Mouse (Mus musculus) T-helper 1 cell (primary cell): ENCODE measurements around the gene Tmem19.
"Not testable (repeated sequence)": the region's sequence is repeated elsewhere in the genome, so short reads cannot be mapped to it uniquely, and the experiment has no call there.

Source experiments
- in situ Hi-C: fragments of 300-600 bp; cut with MboI, MseI; formaldehyde crosslinking; loops from one replicate; pipeline ENCODE4 v1.15.1; 2025; ENCODE audit warnings: high pct_unique_total_duplicates

Tmem19 gene

DNA sequence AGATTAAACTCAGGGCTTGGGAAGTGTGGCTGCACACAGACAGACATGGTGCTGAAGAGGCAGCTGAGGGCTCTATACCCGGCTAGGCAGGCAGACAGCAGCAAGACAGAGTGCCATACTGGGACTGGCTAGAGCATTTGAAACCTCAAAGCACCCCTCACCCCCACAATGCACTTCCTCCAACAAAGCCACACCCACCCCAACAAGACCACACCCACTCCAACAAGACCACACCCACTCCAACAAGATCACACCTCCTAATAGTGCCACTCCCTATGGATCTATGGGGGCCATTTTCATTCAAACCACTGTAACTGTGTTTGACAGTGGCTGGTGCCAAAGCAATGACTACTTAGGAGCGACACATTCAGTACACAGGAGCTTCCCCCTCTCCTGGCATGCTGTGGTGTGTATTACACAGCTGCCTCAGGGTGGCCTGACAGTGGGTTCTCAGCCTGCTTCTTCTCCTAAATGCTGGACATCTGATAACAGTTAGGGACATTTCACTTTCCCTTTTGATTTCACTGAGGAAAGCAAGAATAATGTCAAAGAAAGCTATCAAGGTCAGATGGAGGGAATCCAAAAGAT, 11.4 kb downstream of the Tmem19 start:
- in situ Hi-C loops, result loop anchor here (25.0 kb wide), 1 partner anchor 1236 kb away; the partner anchor contains the start of gene Cnot2

GRCm38 (mm10) chr10:115349509-115349908, 12.8 kb downstream of the Tmem19 start:
- in situ Hi-C loops, result loop anchor here (10.0 kb wide), 1 partner anchor 385 kb away; no protein-coding TSS in a partner anchor

GRCm38 (mm10) chr10:115349029-115349428, 13.3 kb downstream of the Tmem19 start:
- in situ Hi-C loops, result loop anchor here (10.0 kb wide), 1 partner anchor 384 kb away; no protein-coding TSS in a partner anchor

DNA sequence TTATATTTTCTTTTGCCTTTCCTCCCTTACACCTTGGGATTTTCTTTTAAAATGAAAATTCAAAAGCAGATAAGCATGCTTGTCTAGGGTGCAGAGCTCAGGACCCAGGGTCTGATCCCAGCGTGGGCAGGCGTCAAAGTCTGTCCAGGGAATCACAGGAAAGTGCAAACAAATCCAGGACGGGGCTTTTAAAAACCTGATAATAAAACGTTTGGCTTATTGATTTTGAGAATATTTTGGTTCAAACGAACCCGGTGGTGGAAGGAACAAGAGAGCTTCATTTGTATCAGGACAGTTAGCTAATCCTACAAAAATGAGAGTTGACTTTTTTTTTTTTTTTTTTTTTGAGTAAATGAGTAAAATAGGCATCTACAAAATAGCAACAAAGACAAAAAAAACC, 14.2 kb downstream of the Tmem19 start:
- in situ Hi-C loops, result loop anchor here (10.0 kb wide), 1 partner anchor 383 kb away; no protein-coding TSS in a partner anchor

DNA sequence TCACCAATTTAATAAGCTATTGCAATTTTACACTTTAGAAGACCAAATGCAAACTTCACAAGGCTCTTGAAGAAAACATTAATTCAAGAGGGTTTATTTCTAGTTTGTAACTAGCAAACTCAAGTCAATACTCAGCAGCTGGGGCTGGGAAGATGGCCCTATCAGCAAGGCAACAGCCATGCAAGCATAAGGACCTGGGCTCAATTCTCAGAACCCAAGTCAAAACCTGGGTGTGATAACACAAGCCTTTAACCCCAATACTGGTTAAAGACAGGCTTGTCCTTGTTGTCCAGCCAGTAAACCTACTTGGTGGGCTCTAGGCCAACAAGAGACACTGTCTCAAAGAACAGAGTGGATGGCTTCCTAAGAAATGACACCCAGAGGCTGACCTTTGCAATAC, 15.9 kb downstream of the Tmem19 start:
- in situ Hi-C loops, result loop anchor here (10.0 kb wide), 1 partner anchor 382 kb away; no protein-coding TSS in a partner anchor

- in situ Hi-C loops, result loop anchor here (5.0 to 10.0 kb wide), 2 partner anchors 378 to 439 kb away; no protein-coding TSS in a partner anchor
Measured at GRCm38 (mm10) chr10:115342771-115343425, 19.4 kb downstream of the Tmem19 start.

GRCm38 (mm10) chr10:115339820-115340328, 22.4 kb downstream of the Tmem19 start:
- in situ Hi-C loops, result loop anchor here (5.0 to 10.0 kb wide), 3 partner anchors 375 to 1675 kb away; no protein-coding TSS in a partner anchor

GRCm38 (mm10) chr10:115336901-115337300, 25.4 kb downstream of the Tmem19 start:
- in situ Hi-C loops, result loop anchor here (10.0 kb wide), 1 partner anchor 1678 kb away; no protein-coding TSS in a partner anchor

GRCm38 (mm10) chr10:115333528-115333927, 28.8 kb downstream of the Tmem19 start:
- in situ Hi-C loops, result loop anchor here (5.0 to 10.0 kb wide), 2 partner anchors 54 to 1681 kb away; no protein-coding TSS in a partner anchor

DNA sequence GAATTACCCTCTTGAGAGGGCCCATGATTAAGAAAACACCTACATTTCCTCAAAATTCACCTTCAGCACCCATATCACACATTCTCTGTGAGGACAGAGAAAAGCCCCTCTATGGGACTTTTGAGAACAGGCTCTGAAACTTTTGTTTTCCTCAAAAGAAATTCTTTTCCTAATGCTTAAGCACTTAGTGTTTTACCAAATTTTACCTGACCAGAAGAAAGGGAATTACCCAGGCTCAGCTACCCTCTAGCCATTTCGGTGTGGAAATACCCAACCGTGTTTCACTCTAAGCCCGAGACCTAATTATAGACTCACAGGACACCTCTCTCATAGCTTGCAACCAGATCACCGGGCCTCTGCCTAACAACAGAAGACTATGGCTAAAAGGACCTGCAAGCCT, 29.3 kb downstream of the Tmem19 start:
- in situ Hi-C loops, result loop anchor here (5.0 to 10.0 kb wide), 2 partner anchors 54 to 1682 kb away; no protein-coding TSS in a partner anchor

DNA sequence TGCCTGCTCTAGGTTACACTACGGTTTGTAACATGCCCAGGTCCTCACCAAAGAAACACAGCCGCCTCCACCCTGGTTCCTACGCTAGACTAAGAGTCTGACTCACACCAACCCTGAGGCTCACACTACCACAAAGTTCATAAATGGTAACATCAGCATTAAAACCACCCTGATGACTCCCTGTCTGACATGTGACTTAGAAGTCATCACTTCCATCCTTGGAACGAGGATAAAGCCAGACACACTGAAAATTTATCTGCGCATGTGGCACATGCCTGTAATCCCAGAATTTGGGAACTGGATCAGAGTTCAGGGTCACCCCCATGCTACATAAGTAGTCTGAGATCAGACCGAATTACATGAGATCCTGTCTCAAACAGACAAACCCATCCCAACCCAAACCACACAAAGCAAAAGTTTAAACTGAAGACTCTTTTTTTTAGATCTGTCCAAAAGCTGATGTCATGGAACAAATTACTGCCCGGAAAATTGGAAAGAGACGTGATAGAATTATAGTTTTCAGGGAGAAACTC, 29.8 kb downstream of the Tmem19 start:
- in situ Hi-C loops, result loop anchor here (5.0 to 10.0 kb wide), 2 partner anchors 55 to 1682 kb away; no protein-coding TSS in a partner anchor

DNA sequence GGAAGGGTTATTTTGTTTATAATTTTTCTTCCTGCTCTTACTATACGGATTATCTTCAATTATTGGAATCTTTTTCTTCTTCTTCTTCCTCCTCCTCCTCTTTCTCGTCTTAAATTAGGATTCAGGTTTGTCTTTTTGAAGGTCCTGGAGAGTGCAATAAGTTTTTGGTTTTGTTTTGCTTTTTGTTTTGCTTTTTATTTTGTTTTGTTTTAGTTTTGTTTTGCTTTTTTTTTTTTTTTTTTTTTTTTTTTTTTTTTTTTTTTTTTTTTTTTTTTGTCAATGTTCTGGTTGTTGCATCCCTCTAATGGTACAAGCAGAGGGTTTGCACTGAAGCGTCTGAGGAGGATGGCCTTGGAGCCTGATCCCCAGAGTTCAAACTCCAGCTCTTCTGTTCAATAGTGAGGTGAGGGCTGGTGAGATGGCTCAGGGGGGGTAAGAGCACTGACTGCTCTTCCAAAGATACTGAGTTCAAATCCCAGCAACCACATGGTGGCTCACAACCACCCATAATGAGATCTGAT, 33.2 kb downstream of the Tmem19 start:
- in situ Hi-C loops, result loop anchor here (10.0 kb wide), 1 partner anchor 286 kb away; no protein-coding TSS in a partner anchor

- in situ Hi-C loops, result loop anchor here (10.0 kb wide), 1 partner anchor 286 kb away; no protein-coding TSS in a partner anchor
Measured at GRCm38 (mm10) chr10:115328514-115328913, 33.8 kb downstream of the Tmem19 start.

GRCm38 (mm10) chr10:115323295-115323694, 39.0 kb downstream of the Tmem19 start:
- in situ Hi-C loops, result loop anchor here (10.0 kb wide), 1 partner anchor 292 kb away; no protein-coding TSS in a partner anchor

DNA sequence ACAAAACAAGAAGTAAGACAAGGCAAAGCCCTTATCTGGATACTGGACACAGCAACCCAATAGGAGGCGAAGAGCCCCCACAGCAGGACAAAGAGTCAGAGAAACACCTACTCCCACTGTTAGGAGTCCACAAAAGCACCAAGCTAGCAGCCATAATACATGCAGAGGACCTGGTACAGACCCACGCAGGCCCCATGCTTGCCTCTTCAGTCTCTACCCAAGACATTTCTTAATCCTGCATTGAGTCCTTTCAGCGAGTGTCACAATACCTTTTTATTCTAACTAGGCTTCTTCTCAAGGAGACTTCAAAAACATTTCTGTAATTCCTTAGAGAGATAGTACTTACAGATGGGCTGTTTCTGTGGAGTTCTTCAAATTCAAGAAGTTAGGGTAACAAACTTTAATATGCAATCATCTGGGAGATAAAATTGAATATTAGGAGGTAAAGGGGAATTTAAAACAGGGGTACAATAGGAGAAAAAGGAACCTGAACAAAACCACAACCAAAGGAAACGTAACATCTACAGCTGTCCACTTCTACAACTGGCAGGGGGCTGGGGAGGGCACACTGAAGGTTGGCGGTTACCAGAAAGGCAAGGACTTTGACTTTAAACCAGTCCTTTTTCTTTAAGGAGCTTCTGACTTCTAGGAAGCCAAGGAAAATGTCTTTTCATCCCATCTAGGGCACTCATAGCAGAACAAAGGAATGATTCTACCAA, 40.8 kb downstream of the Tmem19 start:
- in situ Hi-C loops, result loop anchor here (10.0 kb wide), 1 partner anchor 293 kb away; no protein-coding TSS in a partner anchor

DNA sequence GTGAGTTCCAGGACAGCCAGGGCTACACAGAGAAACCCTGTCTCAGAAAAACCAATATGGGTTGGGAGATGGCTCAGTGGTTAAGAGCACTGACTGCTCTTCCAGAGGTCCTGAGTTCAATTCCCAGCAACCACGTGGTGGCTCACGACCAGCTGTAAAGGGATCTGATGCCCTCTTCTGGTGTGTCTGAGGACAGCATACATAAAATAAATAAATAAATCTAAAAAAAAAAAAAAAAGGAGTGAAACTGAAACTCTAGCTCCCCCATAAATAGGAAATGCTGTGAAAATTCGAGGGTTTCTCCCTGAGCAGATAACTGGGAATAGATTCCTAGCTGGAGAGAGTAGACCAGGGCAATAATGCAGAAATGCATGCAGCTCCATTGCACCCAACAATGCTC, 43.9 kb downstream of the Tmem19 start:
- in situ Hi-C loops, result not testable (repeated sequence)

DNA sequence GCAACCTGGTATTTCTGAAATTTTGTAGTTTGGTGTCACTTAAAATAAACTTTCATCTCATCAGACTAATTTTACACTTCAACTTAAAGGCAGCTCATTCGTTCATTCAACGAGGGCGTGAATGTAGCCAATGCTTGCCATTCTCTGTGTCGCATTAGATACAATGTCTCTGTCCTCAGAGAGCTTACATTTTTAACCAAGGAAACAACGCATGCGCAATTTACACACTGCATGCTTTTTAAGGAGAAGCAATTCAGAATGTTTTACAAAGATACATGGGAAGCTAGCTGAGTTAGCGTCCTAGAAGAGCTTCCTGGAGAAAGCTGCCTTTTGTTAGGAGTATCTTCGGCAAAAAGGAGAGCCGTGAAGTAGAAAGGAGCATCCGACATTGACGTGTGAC, 46.0 kb downstream of the Tmem19 start:
- in situ Hi-C loops, result no loop called here

GRCm38 (mm10) chr10:115315473-115316171, 46.7 kb downstream of the Tmem19 start, which contains the start of gene Rab21:
Gene Rab21, minus strand, starts transcription at chr10:115315594.
- in situ Hi-C loops, result no loop called here

DNA sequence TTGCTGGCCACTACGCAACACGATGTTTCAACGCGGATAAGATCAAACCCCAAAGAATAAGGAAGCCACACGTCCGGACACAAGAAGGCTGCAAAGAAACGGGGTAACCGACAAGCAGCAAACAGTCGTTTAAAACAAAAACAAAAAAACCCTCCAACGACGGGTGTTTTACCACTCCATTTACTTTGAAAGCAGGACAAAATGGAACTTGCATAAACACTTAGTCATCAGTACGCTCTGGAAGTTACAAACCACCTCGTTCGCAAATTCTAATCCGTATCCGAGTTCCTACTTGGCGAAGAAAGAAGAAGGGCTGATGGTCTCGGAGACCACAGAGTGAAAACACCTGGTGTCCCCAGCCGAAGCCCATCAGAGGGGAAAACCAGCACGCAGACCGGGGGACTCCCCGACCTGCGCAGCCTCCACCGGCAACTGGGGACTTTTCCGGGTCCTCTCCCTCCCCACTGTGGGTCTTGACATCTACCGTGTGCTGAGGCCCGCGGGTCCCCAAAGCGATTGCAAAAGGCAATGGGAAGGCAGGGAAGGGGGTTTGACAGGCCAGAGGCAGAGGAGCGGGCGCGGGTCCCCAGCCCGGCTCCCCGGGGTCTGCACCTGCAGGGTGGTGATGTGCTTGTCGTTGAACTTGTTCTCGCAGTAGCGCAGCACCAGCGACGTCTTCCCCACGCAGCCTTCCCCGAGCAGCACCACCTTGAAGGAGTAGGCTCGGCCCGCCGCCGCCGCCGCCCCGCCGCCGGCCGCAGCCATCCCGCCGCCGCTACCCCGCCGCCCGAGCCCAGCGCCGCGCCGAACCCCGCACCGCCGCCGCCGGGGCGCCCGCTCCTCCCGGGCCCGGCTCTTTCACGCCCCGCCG, 47.5 kb downstream of the Tmem19 start:
- in situ Hi-C loops, result loop anchor here (5.0 kb wide), 1 partner anchor 63 kb away; the partner anchor contains the start of gene Tbc1d15
